Mouse (Mus musculus): ENCODE results near the gene Dapp1.

Gene Dapp1

GRCm38 (mm10) chr3:137981382-137981750, at the start of gene Dapp1:
Gene Dapp1 (minus strand): TSS chr3:137981545.
- in situ Hi-C loops (cut with MboI, MseI), result loop anchor here in 1 of 2 experiments (5.0 kb wide), 1 partner anchor 441 kb away; no protein-coding TSS in a partner anchor

GRCm38 (mm10) chr3:138030563-138030962, 49.2 kb upstream of the Dapp1 start:
- in situ Hi-C loops (cut with MboI, MseI), result no loop called here

GRCm38 (mm10) chr3:138029351-138029750, 48.0 kb upstream of the Dapp1 start:
- in situ Hi-C loops (cut with MboI, MseI), result loop anchor here in 1 of 2 experiments (10.0 kb wide), 1 partner anchor 1095 kb away; no protein-coding TSS in a partner anchor

- in situ Hi-C loops (cut with MboI, MseI), result loop anchor here in 1 of 2 experiments (10.0 kb wide), 1 partner anchor 1093 kb away; no protein-coding TSS in a partner anchor
These were observed 46.4 kb upstream of the Dapp1 start for GRCm38 (mm10) chr3:138027575-138028362.

GRCm38 (mm10) chr3:138026286-138026685, 44.9 kb upstream of the Dapp1 start:
- in situ Hi-C loops (cut with MboI, MseI), result loop anchor here in 1 of 2 experiments (10.0 kb wide), 1 partner anchor 1091 kb away; no protein-coding TSS in a partner anchor

- in situ Hi-C loops (cut with MboI, MseI), result loop anchor here in 1 of 2 experiments (10.0 kb wide), 1 partner anchor 1088 kb away; no protein-coding TSS in a partner anchor
These were observed 41.3 kb upstream of the Dapp1 start for GRCm38 (mm10) chr3:138022651-138023050.

GRCm38 (mm10) chr3:138022003-138022402, 40.7 kb upstream of the Dapp1 start:
- in situ Hi-C loops (cut with MboI, MseI), result loop anchor here in 1 of 2 experiments (10.0 kb wide), 1 partner anchor 1087 kb away; no protein-coding TSS in a partner anchor

GRCm38 (mm10) chr3:138016810-138017209, 35.5 kb upstream of the Dapp1 start:
- in situ Hi-C loops (cut with MboI, MseI), result loop anchor here in 1 of 2 experiments (5.0 kb wide), 1 partner anchor 95 kb away; no protein-coding TSS in a partner anchor

GRCm38 (mm10) chr3:138014725-138015124, 33.4 kb upstream of the Dapp1 start:
- in situ Hi-C loops (cut with MboI, MseI), result loop anchor here in 1 of 2 experiments (5.0 kb wide), 1 partner anchor 98 kb away; no protein-coding TSS in a partner anchor

- in situ Hi-C loops (cut with MboI, MseI), result no loop called here
These were observed 31.0 kb upstream of the Dapp1 start for GRCm38 (mm10) chr3:138012351-138012750.

GRCm38 (mm10) chr3:138008152-138008551, 26.8 kb upstream of the Dapp1 start:
- in situ Hi-C loops (cut with MboI, MseI), result no loop called here

- in situ Hi-C loops (cut with MboI, MseI), result no loop called here
These were observed 25.6 kb upstream of the Dapp1 start for GRCm38 (mm10) chr3:138006896-138007295.

- in situ Hi-C loops (cut with MboI, MseI), result no loop called here
These were observed 21.9 kb upstream of the Dapp1 start for GRCm38 (mm10) chr3:138003264-138003663.

- in situ Hi-C loops (cut with MboI, MseI), result no loop called here
These were observed 21.2 kb upstream of the Dapp1 start for GRCm38 (mm10) chr3:138002545-138002944.

GRCm38 (mm10) chr3:138001865-138002264, 20.5 kb upstream of the Dapp1 start:
- in situ Hi-C loops (cut with MboI, MseI), result no loop called here

GRCm38 (mm10) chr3:138000724-138001069, 19.4 kb upstream of the Dapp1 start:
- in situ Hi-C loops (cut with MboI, MseI), result no loop called here

- in situ Hi-C loops (cut with MboI, MseI), result no loop called here
These were observed 18.8 kb upstream of the Dapp1 start for GRCm38 (mm10) chr3:138000062-138000723.

- in situ Hi-C loops (cut with MboI, MseI), result no loop called here
These were observed 18.0 kb upstream of the Dapp1 start for GRCm38 (mm10) chr3:137999224-137999790.

- in situ Hi-C loops (cut with MboI, MseI), result no loop called here
These were observed 17.3 kb upstream of the Dapp1 start for GRCm38 (mm10) chr3:137998491-137999223.

GRCm38 (mm10) chr3:137995486-137995885, 14.1 kb upstream of the Dapp1 start:
- in situ Hi-C loops (cut with MboI, MseI), result no loop called here

GRCm38 (mm10) chr3:137994196-137994595, 12.9 kb upstream of the Dapp1 start:
- in situ Hi-C loops (cut with MboI, MseI), result loop anchor here (5.0 kb wide), 1 partner anchor 153 kb away; no protein-coding TSS in a partner anchor
